Mouse (Mus musculus) CH12.LX (cell line): ENCODE data around the gene Timp2.

ENCODE experiments used
- BHLHE40 ChIP-seq: IDR thresholded peaks from 2 replicates; pipeline ENCODE4 v1.6.1; 2011; ENCODE audit warnings: mild to moderate bottlenecking, low read depth, low read length, improper control_type of control experiment
- CTCF ChIP-seq, 2 experiments: IDR thresholded peaks in 1 of 2; conservative IDR thresholded peaks in 1 of 2; 2 replicates each; pipeline ENCODE4 v1.5.1; 2011 to 2012; ENCODE audit warnings: low read depth in 2 of 2, low read length in 2 of 2, improper control_type of control experiment in 1 of 2, inconsistent platforms in 1 of 2, mild to moderate bottlenecking in 1 of 2, moderate library complexity in 1 of 2
- E2F4 ChIP-seq: IDR thresholded peaks from 2 replicates; pipeline ENCODE4 v1.6.1; 2011; ENCODE audit warnings: low read depth, low read length, improper control_type of control experiment; ENCODE audit not compliant: insufficient replicate concordance
- MYC ChIP-seq: IDR thresholded peaks from 2 replicates; pipeline ENCODE4 v1.6.1; 2011; ENCODE audit warnings: low read depth, mild to moderate bottlenecking, improper control_type of control experiment, low read length
- POLR2AphosphoS2 ChIP-seq: IDR thresholded peaks from 2 replicates; pipeline ENCODE4 v1.6.1; 2011; ENCODE audit warnings: low read depth, low read length, improper control_type of control experiment
- RCOR1 ChIP-seq: conservative IDR thresholded peaks from 2 replicates; pipeline ENCODE4 v1.6.1; 2012; ENCODE audit warnings: low read depth, mild to moderate bottlenecking, inconsistent platforms, low read length, improper control_type of control experiment
- TBP ChIP-seq: conservative IDR thresholded peaks from 2 replicates; pipeline ENCODE4 v1.6.1; 2011; ENCODE audit warnings: low read depth, low read length, improper control_type of control experiment

- TF ChIP-seq E2F4, result no peak
- no peak for TF ChIP-seq TBP
- TF ChIP-seq BHLHE40, result no peak
- no peak for TF ChIP-seq MYC
- TF ChIP-seq CTCF (conservative IDR thresholded peaks at IDR 0.05 in 1 of 2, IDR thresholded peaks at IDR 0.05 in 1 of 2; ENCODE audit: low read depth in 2 of 2, low read length in 2 of 2), result no peak
- no peak for TF ChIP-seq POLR2AphosphoS2
- TF ChIP-seq RCOR1, result no peak
Observed at GRCm38 (mm10) chr11:118326991-118327971, 28.3 kb downstream of the Timp2 start.
